Mouse (Mus musculus) intestine, embryonic 14.5 days (tissue): Measurements from ENCODE around the gene Mtmr11. TPM values are rescaled to one million over a fixed set of nuclear protein-coding genes. Genes with fewer than 3 reads are reported as not detected.

Experiments used
- ATAC-seq: fragments of 200-750 bp; cut with Nextera tagmentation; replicated peaks from 2 replicates; pipeline ENCODE4 v1.8.0; 2017; ENCODE audit warnings: low read depth, moderate number of reproducible peaks, moderate TSS enrichment, moderate library complexity; ENCODE audit not compliant: low FRiP score, low TSS enrichment
- DNase-seq: peaks from one replicate; pipeline ENCODE4 v3.0.0-alpha.2; 2018; ENCODE audit warnings: low spot score
- H3K27ac ChIP-seq: fragments of 300-500 bp; sonication (generic); 2 replicates; pipeline ENCODE4 v1.5.1; 2014; ENCODE audit warnings: low read depth, mild to moderate bottlenecking, control low read depth
- H3K27me3 ChIP-seq: fragments of 300-500 bp; sonication (generic); replicated peaks from 2 replicates; pipeline ENCODE4 v1.6.1; 2014; ENCODE audit warnings: low read length, control low read depth; ENCODE audit not compliant: control insufficient read depth, insufficient read depth
- H3K36me3 ChIP-seq: fragments of 300-500 bp; sonication (generic); 2 replicates; pipeline ENCODE4 v1.6.1; 2014; ENCODE audit warnings: low read length, control low read depth; ENCODE audit not compliant: control insufficient read depth, insufficient read depth
- H3K4me1 ChIP-seq: fragments of 300-500 bp; sonication (generic); replicated peaks from 2 replicates; pipeline ENCODE4 v1.6.1; 2014; ENCODE audit warnings: low read length, control low read depth, mixed read lengths; ENCODE audit not compliant: control insufficient read depth, insufficient read depth
- H3K4me2 ChIP-seq: fragments of 300-500 bp; sonication (generic); 2 replicates; pipeline ENCODE4 v1.6.1; 2014; ENCODE audit warnings: low read length
- H3K4me3 ChIP-seq: fragments of 300-500 bp; sonication (generic); 2 replicates; pipeline ENCODE4 v1.5.1; 2014; ENCODE audit warnings: low read depth, low read length, control low read depth, mixed read lengths
- H3K9ac ChIP-seq: fragments of 300-500 bp; sonication (generic); 2 replicates; pipeline ENCODE4 v1.6.1; 2014; ENCODE audit warnings: mild to moderate bottlenecking, low read length
- H3K9me3 ChIP-seq: fragments of 300-500 bp; sonication (generic); 2 replicates; pipeline ENCODE4 v1.6.1; 2016; ENCODE audit warnings: low read length, control low read depth; ENCODE audit not compliant: control insufficient read depth
- WGBS: fragments of 180-500 bp; shearing (Covaris S2); extraction: QIAGEN DNeasy Blood & Tissue Kit; methylation state at CpG from one replicate; pipeline ENCODE4 v1.1.7; 2014; 5-methylcytosine and 5-hydroxymethylcytosine counted together
- polyA plus RNA-seq: library from polyadenylated mRNA; unstranded; fragments of >200 nt; fragmentation: Nextera tagmentation; extraction: Ambion mirVana; gene quantifications from 2 replicates; pipeline ENCODE4 v1.2.1, GENCODE M21; 2014

Gene Mtmr11
- polyA plus RNA-seq, 1 experiment from 2014 or later: 28.8 TPM

DNA sequence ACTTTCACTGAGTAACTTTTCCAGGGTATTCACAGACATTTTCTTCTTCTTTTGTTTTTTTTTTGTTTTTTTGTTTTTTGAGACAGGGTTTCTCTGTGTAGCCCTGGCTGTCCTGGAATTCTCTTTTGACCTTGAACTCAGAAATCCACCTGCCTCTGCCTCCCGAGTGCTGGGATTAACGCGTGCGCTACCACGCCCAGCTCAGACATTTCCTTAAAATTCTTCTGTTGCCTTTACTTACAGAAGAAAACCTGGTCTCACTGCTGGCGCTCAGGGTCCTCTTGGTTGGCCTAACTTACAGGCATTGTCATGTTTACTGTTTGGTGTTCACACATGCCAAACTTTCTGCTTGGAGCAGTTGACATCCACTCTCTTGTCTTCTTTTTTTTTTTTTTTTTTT lies 13.4 kb downstream of the Mtmr11 start:
- ATAC-seq: no peak
- 94% methylated on average over 6 of the region's 6 CpGs for WGBS
- H3K9me3 ChIP-seq: no peaks in the 10 kb centered on the region
- H3K4me3 ChIP-seq: no peak overlapping the region
- no peaks in the 10 kb centered on the region for H3K27me3 ChIP-seq
- H3K27ac ChIP-seq: no peak overlapping the region
- H3K9ac ChIP-seq: no peak overlapping the region
- H3K4me1 ChIP-seq: peaks cover 18% of the 10 kb centered on the region
- no peak for DNase-seq
- peaks cover 51% of the 10 kb centered on the region for H3K36me3 ChIP-seq
- no peak overlapping the region for H3K4me2 ChIP-seq

GRCm38 (mm10) chr3:96178427-96178826 lies 16.6 kb downstream of the Mtmr11 start:
- WGBS: 89% methylated on average over 4 of the region's 4 CpGs
- Histone ChIP-seq H3K4me2 (no peak overlapping the region), H3K27me3 (no peaks in the 10 kb centered on the region)

DNA sequence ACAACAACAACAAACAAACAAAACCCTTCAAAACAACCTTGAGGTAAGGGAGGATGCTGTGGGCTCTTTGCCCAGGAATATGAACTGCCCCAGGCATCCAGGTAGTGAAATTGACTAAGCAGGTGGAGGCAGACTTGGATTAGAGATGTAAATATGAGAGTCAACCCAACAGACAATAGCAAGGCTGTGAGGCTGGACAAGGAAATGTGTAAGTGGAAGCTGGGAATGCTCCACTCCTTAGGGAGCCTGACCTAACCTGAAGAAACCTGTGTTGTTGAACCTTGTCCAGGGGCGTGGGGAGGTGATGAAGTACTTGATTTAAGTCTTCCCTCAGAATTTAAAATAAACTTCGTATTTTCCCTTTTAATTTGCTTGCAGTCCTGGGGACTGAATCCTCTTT lies 17.1 kb downstream of the Mtmr11 start:
- 80% methylated on average over 2 of the region's 2 CpGs for WGBS
- H3K9me3 ChIP-seq: no peaks in the 10 kb centered on the region
- no peak overlapping the region for H3K27ac ChIP-seq
- H3K4me3 ChIP-seq: no peak overlapping the region
- peaks cover 50% of the 10 kb centered on the region for H3K36me3 ChIP-seq
- H3K27me3 ChIP-seq: no peaks in the 10 kb centered on the region
- DNase-seq (no peak), ATAC-seq (no peak)
- peaks cover 29% of the 10 kb centered on the region for H3K4me1 ChIP-seq
- no peak overlapping the region for H3K9ac ChIP-seq
- H3K4me2 ChIP-seq: no peak overlapping the region

More at GRCm38 (mm10) chr3:96178427-96178826, 16.6 kb downstream of the Mtmr11 start:
- Histone ChIP-seq H3K9ac (no peak overlapping the region), H3K27ac (no peak overlapping the region), H3K36me3 (peaks cover 51% of the 10 kb centered on the region), H3K9me3 (no peaks in the 10 kb centered on the region), H3K4me1 (peaks cover 29% of the 10 kb centered on the region), H3K4me3 (no peak overlapping the region)
- DNase-seq (no peak), ATAC-seq (no peak)

- Histone ChIP-seq H3K4me1 (peaks cover 29% of the 10 kb centered on the region), H3K4me3 (no peak overlapping the region), H3K4me2 (no peak overlapping the region), H3K9me3 (no peaks in the 10 kb centered on the region), H3K27me3 (no peaks in the 10 kb centered on the region), H3K36me3 (peaks cover 44% of the 10 kb centered on the region), H3K27ac (no peak overlapping the region), H3K9ac (no peak overlapping the region)
- DNase-seq (no peak), ATAC-seq (no peak)
- WGBS: 73% methylated on average over 4 of the region's 4 CpGs
Measured at GRCm38 (mm10) chr3:96179531-96179930, 17.7 kb downstream of the Mtmr11 start.

DNA sequence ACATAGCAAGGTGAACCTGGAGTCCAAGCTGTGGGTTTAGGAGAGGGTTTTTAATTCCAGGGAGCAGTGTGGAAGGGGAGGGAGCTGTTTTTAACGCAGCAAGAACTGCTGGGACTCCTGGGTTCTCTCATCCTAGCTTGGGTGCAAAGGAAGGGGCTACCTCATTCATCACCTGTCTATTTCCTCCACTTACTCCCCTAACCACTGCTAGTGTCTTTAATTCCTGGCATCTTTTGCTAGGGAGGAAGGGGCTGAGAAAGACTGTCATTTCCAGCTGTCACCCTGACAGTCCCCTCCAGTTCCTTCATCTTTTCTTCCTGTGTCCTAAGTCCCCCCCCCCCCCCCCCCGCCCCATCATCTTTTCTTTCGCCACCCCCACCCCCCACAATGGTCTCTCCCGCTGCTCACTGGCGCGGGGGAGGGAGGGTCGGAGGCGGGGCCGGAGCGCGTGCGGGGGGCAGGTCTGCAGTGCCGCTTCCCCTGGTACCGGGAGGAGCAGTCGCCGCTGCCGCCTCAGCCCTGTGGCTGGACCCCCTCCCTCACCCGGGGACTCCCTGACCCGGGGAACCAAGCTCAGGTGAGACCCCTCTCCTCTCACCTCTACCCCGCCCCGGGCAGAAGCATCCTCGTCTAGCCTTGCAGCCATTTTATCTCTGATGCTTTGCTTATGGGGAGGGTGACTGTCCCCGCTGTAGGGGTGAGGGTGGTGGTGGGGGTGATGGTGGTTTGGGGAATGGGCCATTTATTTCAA lies 19.1 kb downstream of the Mtmr11 start, which contains the start of gene Sv2a:
TSS of gene Sv2a (plus strand) at position 425 of the 751 bp plus-strand sequence.
- Histone ChIP-seq H3K9me3 (no peaks in the 10 kb centered on the region), H3K27ac (no peak within 1 kb of the TSS), H3K9ac (peak within 1 kb of the TSS; percentile 55), H3K4me1 (peaks cover 23% of the 10 kb centered on the region), H3K36me3 (peaks cover 31% of the 10 kb centered on the region), H3K4me3 (peak within 1 kb of the TSS; percentile 52), H3K4me2 (peak within 1 kb of the TSS; percentile 81), H3K27me3 (no peaks in the 10 kb centered on the region)
- peak; percentile 80 for DNase-seq
- 1% methylated on average over 14 of the region's 23 CpGs for WGBS
- peak; percentile 46; the same call in 1 of the 2 replicates for ATAC-seq

DNA sequence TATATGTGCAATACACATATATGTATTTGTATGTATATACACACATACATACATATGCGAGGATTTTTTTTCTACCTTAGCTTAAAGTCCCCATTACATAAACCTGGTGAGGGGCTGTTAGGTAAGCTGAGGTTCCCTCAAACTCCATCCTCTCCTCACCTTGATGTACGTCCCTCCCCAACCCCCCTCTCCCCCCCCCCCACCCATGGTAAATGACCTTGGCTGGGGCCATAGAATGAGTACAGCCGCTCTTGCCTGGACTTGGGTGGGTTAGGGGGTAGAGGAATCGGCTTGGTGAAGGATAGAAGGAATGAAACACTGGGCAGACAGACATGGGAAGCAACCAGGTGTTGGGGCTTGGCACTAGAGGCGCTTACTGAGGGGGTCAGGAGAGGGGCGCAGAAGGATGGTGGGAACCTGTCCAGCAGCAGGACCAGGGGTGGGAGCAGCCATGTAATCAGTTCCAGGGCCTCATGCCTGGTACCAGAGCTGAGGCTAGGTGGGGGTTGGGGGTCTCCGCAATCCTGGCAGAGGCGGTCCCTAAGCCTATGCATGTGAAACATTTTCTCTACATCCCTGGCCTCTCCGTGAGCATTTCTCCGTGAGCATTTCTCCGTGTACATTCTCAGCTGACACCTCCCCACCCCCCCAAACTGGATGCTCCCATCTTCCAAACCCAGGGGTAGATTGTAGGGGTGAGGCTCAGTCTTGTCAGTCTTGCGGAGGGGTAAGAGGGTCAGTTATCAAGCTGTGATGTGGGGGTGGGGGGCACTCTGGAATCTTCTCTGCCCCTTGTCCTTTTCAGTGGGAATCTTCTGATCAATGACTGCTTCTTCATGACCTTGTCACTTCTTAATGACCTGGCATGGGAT lies 19.9 kb downstream of the Mtmr11 start:
- Histone ChIP-seq H3K27ac (no peak overlapping the region), H3K4me2 (peak overlapping the region; percentile 81), H3K9ac (no peak overlapping the region), H3K4me1 (peaks cover 23% of the 10 kb centered on the region), H3K27me3 (no peaks in the 10 kb centered on the region), H3K4me3 (peak overlapping the region; percentile 52), H3K36me3 (peaks cover 22% of the 10 kb centered on the region), H3K9me3 (no peaks in the 10 kb centered on the region)
- no peak for DNase-seq
- WGBS: 32% methylated on average over 12 of the region's 12 CpGs
- ATAC-seq: peak; percentile 42

DNA sequence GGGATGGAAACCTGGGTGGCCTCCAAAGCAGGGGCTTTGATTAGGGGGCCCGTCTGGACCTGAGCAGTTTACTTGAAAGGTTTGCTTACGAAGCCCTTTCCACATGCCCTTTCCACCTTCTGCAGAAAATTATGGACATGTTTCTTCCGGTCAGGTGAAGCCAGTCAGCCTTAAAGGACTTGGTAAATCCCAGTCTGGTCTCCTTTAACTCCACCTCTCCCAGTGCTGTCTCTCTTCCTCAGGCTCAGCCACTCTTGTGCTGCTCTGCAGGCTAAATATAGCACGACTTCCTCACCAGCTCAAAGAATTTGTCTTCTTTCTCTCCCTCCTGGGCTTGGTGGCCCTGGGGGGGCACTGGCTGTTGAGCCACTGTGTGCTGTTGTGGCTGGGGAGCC lies 20.6 kb downstream of the Mtmr11 start:
- H3K27ac ChIP-seq: peak overlapping the region; percentile 47; the same call in 1 of the 2 replicates
- peak overlapping the region; percentile 81 for H3K4me2 ChIP-seq
- H3K9ac ChIP-seq: 0 out of 2 replicates have a peak overlapping the region, but pooled peaks have one; percentile 25
- no peaks in the 10 kb centered on the region for H3K27me3 ChIP-seq
- ATAC-seq: no peak
- peaks cover 23% of the 10 kb centered on the region for H3K4me1 ChIP-seq
- peaks cover 19% of the 10 kb centered on the region for H3K36me3 ChIP-seq
- WGBS: 27% methylated on average over 4 of the region's 4 CpGs
- no peak for DNase-seq
- peak overlapping the region; percentile 52; the same call in 1 of the 2 replicates for H3K4me3 ChIP-seq
- H3K9me3 ChIP-seq: no peaks in the 10 kb centered on the region

DNA sequence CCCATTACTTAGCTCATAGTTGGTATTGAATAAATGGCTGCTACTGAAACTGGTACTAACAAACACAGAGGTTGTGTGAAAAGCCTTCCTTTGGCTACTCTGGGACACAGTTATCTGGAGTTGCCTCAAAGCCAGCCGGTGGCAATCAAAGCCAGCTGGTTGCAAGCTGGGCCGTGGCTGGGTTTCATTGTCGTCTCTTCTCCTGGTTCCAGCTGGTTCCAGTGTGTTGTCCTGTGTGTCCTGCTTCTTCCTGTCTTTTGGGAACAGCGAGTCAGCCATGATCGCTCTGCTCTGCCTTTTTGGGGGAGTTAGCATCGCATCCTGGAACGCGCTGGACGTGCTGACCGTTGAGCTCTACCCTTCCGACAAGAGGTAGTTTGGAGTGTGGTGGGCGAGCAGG lies 31.2 kb downstream of the Mtmr11 start:
- ATAC-seq (no peak), DNase-seq (no peak)
- no peak overlapping the region for H3K9ac ChIP-seq
- WGBS: 64% methylated on average over 12 of the region's 12 CpGs
- peaks cover 6% of the 10 kb centered on the region; the same call in 1 of the 2 replicates for H3K36me3 ChIP-seq
- no peak overlapping the region for H3K4me3 ChIP-seq
- H3K4me2 ChIP-seq: no peak overlapping the region
- peaks cover 10% of the 10 kb centered on the region for H3K4me1 ChIP-seq
- no peaks in the 10 kb centered on the region for H3K9me3 ChIP-seq
- H3K27ac ChIP-seq: no peak overlapping the region
- no peaks in the 10 kb centered on the region for H3K27me3 ChIP-seq
